Mouse (Mus musculus) brain, embryonic 14.5 days (tissue): ENCODE results near the gene Prl8a1. TPM values are rescaled to one million over a fixed set of nuclear protein-coding genes. Genes with fewer than 3 reads are reported as not detected.

Experiments
- DNase-seq: peaks from one replicate; pipeline ENCODE4 v3.0.0-alpha.2; 2011; ENCODE audit warnings: low read depth
- CTCF ChIP-seq: fragments of 200-500 bp; IDR thresholded peaks from 2 replicates; pipeline ENCODE4 v1.5.1; 2012; ENCODE audit warnings: inconsistent platforms, mild to moderate bottlenecking, moderate library complexity, borderline replicate concordance; ENCODE audit not compliant: insufficient read depth, insufficient read length; ENCODE audit errors: extremely low read depth
- POLR2A ChIP-seq: fragments of 200-500 bp; IDR thresholded peaks from 2 replicates; pipeline ENCODE4 v1.6.1; 2012; ENCODE audit warnings: mild to moderate bottlenecking, inconsistent platforms, borderline replicate concordance; ENCODE audit not compliant: poor library complexity, insufficient read depth, insufficient read length, severe bottlenecking; ENCODE audit errors: extremely low read depth
- polyA plus RNA-seq: library from polyadenylated mRNA; depleted of rRNA; stranded (reverse); fragments of >200 nt; gene quantifications from 2 replicates; pipeline ENCODE4 v1.2.3, GENCODE M21; 2012; rRNA removed

Prl8a1 gene
- polyA plus RNA-seq, result not detected in 2 replicates

- no peak for TF ChIP-seq CTCF
- DNase-seq, result no peak
Measured at GRCm38 (mm10) chr13:27582071-27582470, at the start of gene Prl8a1. Gene Prl8a1 (minus strand): TSS chr13:27582171.

- DNase-seq, result no peak
- no peak for TF ChIP-seq CTCF
- TF ChIP-seq POLR2A, result no peak
Measured at GRCm38 (mm10) chr13:27610482-27610881, 28.5 kb upstream of the Prl8a1 start, which contains the start of gene Prl7b1. Gene Prl7b1 (minus strand): TSS chr13:27610582.

- TF ChIP-seq POLR2A, result no peak
- no peak for TF ChIP-seq CTCF
Measured at GRCm38 (mm10) chr13:27564506-27564905, 17.5 kb downstream of the Prl8a1 start, which contains the start of gene Prl8a9. Gene Prl8a9 (minus strand): TSS chr13:27564606.

GRCm38 (mm10) chr13:27553336-27553735, 28.6 kb downstream of the Prl8a1 start:
- DNase-seq, result no peak
- TF ChIP-seq CTCF (no peak), POLR2A (no peak)

More at GRCm38 (mm10) chr13:27564506-27564905, 17.5 kb downstream of the Prl8a1 start, which contains the start of gene Prl8a9:
- no peak for DNase-seq

Other genes starting within 250 kb of the Prl8a1 start
- gene Prl8a2, start 236.5 kb downstream of the Prl8a1 start, polyA plus RNA-seq, result 0.13 TPM in 1 of 2 replicates, not detected in the other
- gene Prl2b1, start 191.3 kb downstream of the Prl8a1 start, polyA plus RNA-seq, result 0.19 and 1.3 TPM in 2 replicates
- not detected in 2 replicates for gene Prl8a6, start 143.5 kb downstream of the Prl8a1 start, polyA plus RNA-seq
- gene Prl8a8, start 69.0 kb downstream of the Prl8a1 start, polyA plus RNA-seq, result not detected in 2 replicates
- 0.21 and 0.37 TPM in 2 replicates for gene Prl8a9, start 17.6 kb downstream of the Prl8a1 start, polyA plus RNA-seq
- gene Prl7b1, start 28.4 kb upstream of the Prl8a1 start, polyA plus RNA-seq, result not detected in 2 replicates
- gene Prl7a1, start 60.3 kb upstream of the Prl8a1 start, polyA plus RNA-seq, result 0.18 and 0.33 TPM in 2 replicates
- not detected in 2 replicates for gene Prl7a2, start 85.9 kb upstream of the Prl8a1 start, polyA plus RNA-seq
- gene Prl7d1, start 134.6 kb upstream of the Prl8a1 start, polyA plus RNA-seq, result 0.07 and 0.09 TPM in 2 replicates
- not detected in 2 replicates for gene Prl7c1, start 198.6 kb upstream of the Prl8a1 start, polyA plus RNA-seq
- 0.10 TPM in 1 of 2 replicates, not detected in the other for gene Prl2a1, start 219.5 kb upstream of the Prl8a1 start, polyA plus RNA-seq